ENCODE assay signal across 15 mouse cellular contexts in the genomic region with DNA sequence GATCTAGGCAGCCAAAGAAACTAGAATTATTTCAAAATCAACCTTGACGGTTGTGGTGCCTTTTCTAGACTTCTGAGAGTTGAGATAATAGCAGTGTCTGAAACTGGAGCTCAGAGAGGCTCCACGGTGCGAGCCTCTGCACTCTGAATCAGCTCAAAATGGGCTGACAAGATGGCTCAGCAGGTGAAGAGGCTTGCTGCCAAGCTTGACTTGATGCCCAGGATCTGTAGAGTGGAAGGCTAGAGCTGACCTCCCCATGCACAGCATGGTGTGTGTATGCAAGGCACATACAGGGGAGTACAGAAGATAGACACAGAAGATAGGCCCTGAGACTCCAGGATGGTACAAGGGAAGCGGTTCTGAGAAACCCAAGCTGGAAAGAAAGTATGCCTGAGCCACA.
"Had no signal": no experiment of that assay in that cellular context is flagged by ENCODE, and none has a peak within 500 bp of the region (broad histone marks: within the 10 kb centered on the region; RNA-seq: fewer than 3 reads in every experiment).

No protein-coding gene starts in this region.

- H3K27me3 ChIP-seq: neural tube, embryonic 15.5 days; stomach, embryonic 15.5 days had no signal

- DNase-seq: retina, postnatal 1 day; right cerebral cortex, adult 18-20 months; right cerebral cortex, postnatal 14 days; right cerebral cortex, postnatal 25 days; right cerebral cortex, postnatal 4 days; spleen, adult 18-20 months; thymus, adult 18-20 months; thymus, adult 2 months; thymus, postnatal 14 days; thymus, postnatal 25 days; thymus, postnatal 36 days; thymus, postnatal 4 days had no signal

- H3K4me3 ChIP-seq: neural tube, embryonic 15.5 days; stomach, embryonic 15.5 days had no signal

- H3K27ac ChIP-seq: neural tube, embryonic 15.5 days; stomach, embryonic 15.5 days; stomach, postnatal 0 days had no signal

- H3K4me1 ChIP-seq: neural tube, embryonic 15.5 days; stomach, embryonic 15.5 days had no signal
